Mouse (Mus musculus): ENCODE measurements around the gene Hcar1.

GRCm38 (mm10) chr5:123914852-123915251 is 35.0 kb upstream of the Hcar1 start:
- TF ChIP-seq CTCF (IDR thresholded peaks at IDR 0.05; ENCODE audit: low read depth, low read length) (no peak), EP300 (IDR thresholded peaks at IDR 0.05; ENCODE audit: insufficient read depth, low read depth, low read length) (no peak)
